Mouse (Mus musculus) midbrain, embryonic 16.5 days (tissue): Measurements from ENCODE around the gene Baiap2. TPM values are rescaled to one million over a fixed set of nuclear protein-coding genes. Genes with fewer than 3 reads are reported as not detected.

Experiments used
- ATAC-seq: fragments of 200-750 bp; cut with Nextera tagmentation; 2 replicates; pipeline ENCODE4 v1.8.0; 2017; ENCODE audit warnings: moderate TSS enrichment
- H3K27ac ChIP-seq: fragments of 300-500 bp; sonication (generic); 2 replicates; pipeline ENCODE4 v1.5.1; 2014; ENCODE audit warnings: mild to moderate bottlenecking, low read length, mixed read lengths
- H3K27me3 ChIP-seq: fragments of 300-500 bp; sonication (generic); 2 replicates; pipeline ENCODE4 v1.6.1; 2014; ENCODE audit warnings: low read depth, low read length, mixed read lengths; ENCODE audit not compliant: control insufficient read depth, insufficient read depth
- H3K36me3 ChIP-seq: fragments of 300-500 bp; sonication (generic); 2 replicates; pipeline ENCODE4 v1.6.1; 2014; ENCODE audit warnings: mild to moderate bottlenecking, low read length, moderate library complexity, mixed read lengths; ENCODE audit not compliant: control insufficient read depth, insufficient read depth
- H3K4me1 ChIP-seq: fragments of 300-500 bp; sonication (generic); 2 replicates; pipeline ENCODE4 v1.6.1; 2014; ENCODE audit warnings: mild to moderate bottlenecking, low read length, mixed read lengths; ENCODE audit not compliant: control insufficient read depth, insufficient read depth
- H3K4me2 ChIP-seq: fragments of 300-500 bp; sonication (generic); 2 replicates; pipeline ENCODE4 v1.6.1; 2014; ENCODE audit warnings: mild to moderate bottlenecking, low read length, mixed read lengths
- H3K4me3 ChIP-seq: fragments of 300-500 bp; sonication (generic); 2 replicates; pipeline ENCODE4 v1.5.1; 2014; ENCODE audit warnings: low read depth, mild to moderate bottlenecking, low read length, moderate library complexity, mixed read lengths
- H3K9ac ChIP-seq: fragments of 300-500 bp; sonication (generic); 2 replicates; pipeline ENCODE4 v1.6.1; 2014; ENCODE audit warnings: low read depth, low read length, mixed read lengths
- H3K9me3 ChIP-seq: fragments of 300-500 bp; sonication (generic); replicated peaks from 2 replicates; pipeline ENCODE4 v1.6.1; 2014; ENCODE audit warnings: mild to moderate bottlenecking, low read length, mixed read lengths; ENCODE audit not compliant: control insufficient read depth, poor library complexity, severe bottlenecking
- WGBS: fragments of 180-500 bp; shearing (Covaris S2); extraction: QIAGEN DNeasy Blood & Tissue Kit; methylation state at CpG from one replicate; pipeline ENCODE4 v1.1.7; 2014; 5-methylcytosine and 5-hydroxymethylcytosine counted together
- polyA plus RNA-seq: library from polyadenylated mRNA; unstranded; fragments of >200 nt; fragmentation: Nextera tagmentation; extraction: Ambion mirVana; gene quantifications from 2 replicates; pipeline ENCODE4 v1.2.1, GENCODE M21; 2015

Gene Baiap2
- polyA plus RNA-seq, 1 experiment from 2014 or later: 15.7 TPM

DNA sequence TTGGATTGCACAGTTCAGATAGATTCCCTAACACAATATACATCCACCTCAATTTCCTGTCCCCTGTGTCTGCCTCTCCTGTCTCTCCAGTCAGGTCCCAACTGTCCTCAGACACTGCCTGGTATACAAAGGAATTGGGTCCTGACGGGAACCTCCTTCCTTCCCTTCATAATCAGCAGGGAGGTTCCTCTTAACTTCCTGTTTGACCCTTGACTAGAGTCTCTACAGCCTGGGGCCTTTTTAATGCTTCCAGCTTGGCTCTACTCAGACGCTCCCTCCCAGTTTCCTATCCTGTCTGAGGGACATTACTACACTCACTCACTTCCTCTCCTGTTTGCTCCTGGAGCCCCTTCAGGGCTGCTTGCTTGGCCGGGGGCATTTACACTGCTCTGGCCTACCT lies 12.9 kb downstream of the Baiap2 start:
- H3K4me1 ChIP-seq: no peaks in the 10 kb centered on the region
- H3K36me3 ChIP-seq: no peaks in the 10 kb centered on the region
- H3K27me3 ChIP-seq: no peaks in the 10 kb centered on the region
- no peak overlapping the region for H3K4me3 ChIP-seq
- H3K9me3 ChIP-seq: no peaks in the 10 kb centered on the region
- no peak for ATAC-seq
- H3K9ac ChIP-seq: no peak overlapping the region
- peak overlapping the region; percentile 30; the same call in 1 of the 2 replicates for H3K27ac ChIP-seq
- no peak overlapping the region for H3K4me2 ChIP-seq
- 70% methylated on average over 3 of the region's 3 CpGs for WGBS

DNA sequence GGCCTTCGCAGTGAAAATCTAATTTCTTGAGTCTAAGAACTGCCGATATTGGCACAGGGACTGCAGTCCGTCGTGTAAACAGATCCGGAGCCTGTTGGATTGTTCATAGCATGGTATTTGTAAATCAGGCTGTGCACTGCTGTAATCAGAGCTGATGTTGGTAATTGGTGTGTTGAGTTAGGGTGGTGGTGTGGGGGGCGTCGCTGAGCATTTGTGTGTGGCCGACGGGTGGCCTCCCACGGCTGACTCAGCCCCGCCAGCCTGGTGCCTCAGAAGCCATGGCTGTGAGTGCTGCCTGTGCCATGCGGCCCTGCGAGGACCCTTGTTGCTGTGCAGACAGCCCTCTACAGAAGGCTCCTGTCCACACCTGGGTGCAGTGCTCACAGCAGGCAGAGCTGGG lies 14.0 kb downstream of the Baiap2 start:
- no peak overlapping the region for H3K27ac ChIP-seq
- 88% methylated on average over 13 of the region's 13 CpGs for WGBS

DNA sequence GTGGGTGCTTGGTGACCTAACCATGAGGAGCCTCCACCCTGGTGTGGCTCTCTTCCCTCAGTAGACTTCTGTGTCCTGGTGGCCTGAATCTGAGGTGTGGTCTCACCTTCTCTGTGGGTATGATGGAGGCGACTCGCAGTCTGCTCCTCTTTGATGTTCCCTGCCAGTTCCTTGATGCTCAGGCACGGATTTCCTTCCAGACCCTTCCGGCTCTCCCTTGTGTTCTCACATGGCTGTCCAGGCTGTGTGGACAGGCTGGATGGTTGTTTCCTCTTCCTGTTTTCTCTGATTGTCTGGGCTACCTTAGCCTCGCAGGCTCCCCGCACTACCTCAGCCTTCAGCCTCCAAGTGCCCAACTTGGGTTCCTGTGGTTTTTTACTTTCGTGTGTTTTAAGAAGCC lies 16.3 kb downstream of the Baiap2 start:
- H3K9me3 ChIP-seq: no peaks in the 10 kb centered on the region
- H3K9ac ChIP-seq: no peak overlapping the region
- H3K36me3 ChIP-seq: no peaks in the 10 kb centered on the region
- WGBS: 91% methylated on average over 7 of the region's 7 CpGs
- no peak overlapping the region for H3K4me3 ChIP-seq
- no peak for ATAC-seq
- H3K4me2 ChIP-seq: no peak overlapping the region
- no peaks in the 10 kb centered on the region for H3K27me3 ChIP-seq
- no peak overlapping the region for H3K27ac ChIP-seq
- H3K4me1 ChIP-seq: no peaks in the 10 kb centered on the region

More for the DNA sequence above, 14.0 kb downstream of the Baiap2 start:
- no peak for ATAC-seq
- Histone ChIP-seq H3K9ac (no peak overlapping the region), H3K4me3 (no peak overlapping the region), H3K9me3 (no peaks in the 10 kb centered on the region), H3K36me3 (no peaks in the 10 kb centered on the region), H3K27me3 (no peaks in the 10 kb centered on the region), H3K4me1 (no peaks in the 10 kb centered on the region), H3K4me2 (no peak overlapping the region)

DNA sequence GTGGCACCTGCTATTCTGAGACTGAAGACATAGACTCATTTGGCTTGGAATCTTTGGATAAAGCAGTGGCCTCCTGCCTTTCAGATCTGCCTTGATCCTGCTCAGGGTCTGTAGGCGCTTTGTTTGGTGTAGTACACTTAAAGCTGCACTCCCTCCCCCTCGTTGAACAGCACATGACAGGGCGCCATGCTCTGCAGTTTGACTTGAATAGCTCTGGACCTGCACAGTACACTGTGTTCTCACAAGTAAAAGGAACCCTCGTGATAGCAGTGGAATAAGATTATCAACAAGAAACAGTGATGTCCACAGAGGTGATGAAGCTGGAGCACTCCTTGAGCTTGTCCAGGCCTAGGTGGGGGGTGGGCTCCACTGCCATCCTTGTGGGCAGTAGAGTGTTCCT lies 17.2 kb downstream of the Baiap2 start:
- H3K4me1 ChIP-seq: peaks cover 4% of the 10 kb centered on the region; the same call in 1 of the 2 replicates
- H3K27me3 ChIP-seq: no peaks in the 10 kb centered on the region
- no peak for ATAC-seq
- H3K27ac ChIP-seq: no peak overlapping the region
- no peaks in the 10 kb centered on the region for H3K36me3 ChIP-seq
- H3K9ac ChIP-seq: no peak overlapping the region
- WGBS: 77% methylated on average over 4 of the region's 4 CpGs
- H3K9me3 ChIP-seq: no peaks in the 10 kb centered on the region
- H3K4me2 ChIP-seq: no peak overlapping the region
- H3K4me3 ChIP-seq: no peak overlapping the region

DNA sequence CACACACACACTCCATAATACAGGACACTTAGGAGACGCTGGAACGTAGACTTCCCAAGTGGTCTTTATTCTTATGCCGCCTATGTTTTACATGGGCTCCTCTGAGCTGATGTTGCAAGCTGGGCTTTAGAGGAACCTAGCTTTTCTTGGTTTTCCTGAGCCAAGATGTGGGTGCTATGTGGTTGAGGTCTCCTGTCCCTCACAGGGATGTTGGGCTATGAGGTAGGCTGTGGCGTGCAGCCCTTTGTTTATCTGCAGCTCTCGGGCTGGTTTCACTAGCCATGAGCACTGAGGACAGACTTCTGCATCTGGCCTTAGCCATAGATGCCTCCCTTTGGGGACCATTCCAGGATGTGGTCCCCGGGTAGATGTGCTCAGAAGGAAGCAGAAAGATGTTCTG lies 18.1 kb downstream of the Baiap2 start:
- ATAC-seq: no peak
- Histone ChIP-seq H3K36me3 (no peaks in the 10 kb centered on the region), H3K27me3 (no peaks in the 10 kb centered on the region), H3K9me3 (no peaks in the 10 kb centered on the region), H3K4me3 (no peak overlapping the region), H3K4me2 (no peak overlapping the region), H3K27ac (no peak overlapping the region), H3K4me1 (peaks cover 10% of the 10 kb centered on the region; the same call in 1 of the 2 replicates), H3K9ac (no peak overlapping the region)
- 91% methylated on average over 6 of the region's 6 CpGs for WGBS

DNA sequence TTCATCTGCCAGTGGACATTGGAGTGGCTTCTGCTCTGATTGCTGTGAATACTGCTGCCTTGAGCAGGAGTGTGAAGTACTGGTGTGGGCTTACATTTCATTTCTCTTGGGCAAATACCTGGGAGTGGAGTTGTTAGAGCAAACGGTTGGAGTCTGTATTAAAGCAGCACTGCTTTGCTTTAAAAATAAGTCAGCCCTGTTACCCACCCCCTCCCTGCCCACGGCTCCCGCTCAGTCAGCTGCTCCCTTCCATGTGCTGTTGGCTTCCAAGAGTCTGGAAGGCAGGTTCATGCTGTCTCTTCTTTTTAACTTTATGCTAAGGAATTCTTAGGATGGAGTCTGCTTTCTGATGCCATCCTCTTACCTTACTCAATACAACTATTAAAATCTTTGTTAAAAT lies 18.9 kb downstream of the Baiap2 start:
- 81% methylated on average over 3 of the region's 3 CpGs for WGBS
- no peaks in the 10 kb centered on the region for H3K36me3 ChIP-seq
- H3K4me2 ChIP-seq: no peak overlapping the region
- no peaks in the 10 kb centered on the region for H3K27me3 ChIP-seq
- H3K4me3 ChIP-seq: no peak overlapping the region
- H3K27ac ChIP-seq: no peak overlapping the region
- no peak for ATAC-seq
- H3K4me1 ChIP-seq: peaks cover 10% of the 10 kb centered on the region; the same call in 1 of the 2 replicates
- H3K9me3 ChIP-seq: no peaks in the 10 kb centered on the region
- no peak overlapping the region for H3K9ac ChIP-seq

DNA sequence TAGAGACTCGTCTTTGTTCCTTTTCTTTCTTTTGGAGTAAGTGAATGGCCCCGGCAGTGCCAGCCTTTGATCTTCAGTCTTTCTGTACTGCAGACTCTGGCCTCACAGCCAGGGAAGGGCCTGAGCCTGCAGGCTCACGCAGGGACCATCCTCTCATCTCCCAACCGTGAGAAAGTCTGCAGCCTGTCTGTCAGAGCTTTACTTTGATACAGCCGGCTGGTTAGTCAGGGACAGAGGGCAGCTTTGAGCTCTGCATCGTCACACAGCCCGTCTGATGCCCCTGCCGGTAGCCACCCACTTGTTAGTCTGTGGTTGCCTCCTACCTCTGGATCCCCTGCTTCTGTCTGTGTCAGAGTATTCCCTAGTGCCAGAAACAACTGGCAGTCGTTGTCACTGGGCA lies 22.5 kb downstream of the Baiap2 start:
- Histone ChIP-seq H3K27me3 (no peaks in the 10 kb centered on the region), H3K9ac (peak overlapping the region; percentile 18; the same call in 1 of the 2 replicates), H3K4me2 (no peak overlapping the region), H3K4me3 (no peak overlapping the region), H3K9me3 (no peaks in the 10 kb centered on the region), H3K36me3 (no peaks in the 10 kb centered on the region), H3K27ac (peak overlapping the region; percentile 43; the same call in 1 of the 2 replicates), H3K4me1 (peaks cover 16% of the 10 kb centered on the region)
- ATAC-seq: peak; percentile 72; the same call in 1 of the 2 replicates
- 7% methylated on average over 9 of the region's 9 CpGs for WGBS

DNA sequence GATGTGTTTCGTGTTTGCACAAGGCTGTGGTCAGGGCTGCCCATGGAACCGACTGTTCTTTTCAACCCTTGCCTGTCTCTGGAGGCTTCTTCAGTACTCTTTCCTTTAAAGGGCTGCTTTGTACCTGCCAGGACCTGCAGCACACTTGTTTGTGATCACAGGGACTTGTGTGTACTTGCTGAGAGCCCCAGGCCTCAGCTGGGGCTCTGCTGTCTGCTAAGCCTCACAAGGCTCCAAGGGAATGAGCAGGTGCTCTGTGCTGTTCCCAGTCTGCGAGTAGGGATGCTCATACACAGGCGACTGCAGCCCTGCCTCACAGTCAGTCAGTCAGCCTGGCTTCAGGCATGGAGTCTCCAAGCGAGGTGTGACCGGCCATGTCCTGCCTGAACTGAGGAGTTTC lies 23.7 kb downstream of the Baiap2 start:
- no peaks in the 10 kb centered on the region for H3K36me3 ChIP-seq
- no peak overlapping the region for H3K27ac ChIP-seq
- no peak overlapping the region for H3K4me2 ChIP-seq
- no peaks in the 10 kb centered on the region for H3K9me3 ChIP-seq
- no peak overlapping the region for H3K4me3 ChIP-seq
- peaks cover 25% of the 10 kb centered on the region for H3K4me1 ChIP-seq
- ATAC-seq: no peak
- H3K27me3 ChIP-seq: no peaks in the 10 kb centered on the region
- WGBS: 82% methylated on average over 6 of the region's 6 CpGs
- no peak overlapping the region for H3K9ac ChIP-seq

DNA sequence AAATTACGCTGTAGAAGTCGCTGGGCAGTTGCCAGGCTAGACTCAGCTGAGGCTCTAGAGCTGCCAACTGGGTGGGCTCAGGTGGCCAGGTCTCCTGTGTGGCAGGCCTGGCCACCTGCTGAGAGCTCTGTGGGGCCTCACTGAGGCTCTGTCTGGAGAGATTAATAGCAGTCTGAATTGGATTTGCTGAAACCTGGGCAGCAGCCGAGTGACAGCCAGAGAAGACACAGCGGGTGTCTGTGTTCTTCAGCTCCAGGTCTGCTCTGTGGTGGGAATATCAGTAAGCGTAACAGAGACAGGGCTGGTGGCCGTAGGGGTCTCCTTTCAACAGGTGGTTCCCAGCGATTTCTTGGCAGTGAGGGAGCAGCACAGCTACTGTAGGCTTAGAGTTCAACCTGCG lies 24.8 kb downstream of the Baiap2 start:
- Histone ChIP-seq H3K27ac (no peak overlapping the region), H3K4me3 (no peak overlapping the region), H3K36me3 (no peaks in the 10 kb centered on the region), H3K27me3 (no peaks in the 10 kb centered on the region), H3K9me3 (no peaks in the 10 kb centered on the region), H3K4me1 (peaks cover 25% of the 10 kb centered on the region), H3K4me2 (no peak overlapping the region), H3K9ac (no peak overlapping the region)
- no peak for ATAC-seq
- 65% methylated on average over 8 of the region's 8 CpGs for WGBS
